Mouse (Mus musculus): ENCODE results near the gene 1700017B05Rik. TPM values are rescaled to one million over a fixed set of nuclear protein-coding genes. Genes with fewer than 3 reads are reported as not detected.

1700017B05Rik gene
- total and polyA plus RNA-seq, 3 experiments = 6.5 to 11.8 (median 8.6) TPM

DNA sequence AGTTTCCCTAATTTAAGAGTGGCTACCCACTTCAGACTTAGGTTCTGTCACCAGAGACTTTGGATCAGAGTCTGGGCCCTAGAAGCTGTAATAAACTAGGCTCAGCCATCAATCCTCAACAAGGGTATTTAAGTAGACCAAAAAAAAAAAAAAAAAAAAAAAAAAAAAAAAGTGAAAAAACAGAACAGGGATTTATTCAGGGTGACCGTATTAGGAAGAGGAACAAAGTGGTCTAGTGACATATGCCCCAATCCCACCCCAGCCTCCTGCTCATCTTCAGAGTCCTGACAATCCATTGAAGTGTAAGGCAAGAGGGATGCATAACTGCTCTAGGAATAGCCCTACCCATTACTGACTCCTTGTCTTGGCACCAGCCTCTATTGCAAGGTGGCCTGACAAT, 40.9 kb upstream of the 1700017B05Rik start:
- H3K4me3 ChIP-seq = no peak overlapping the region
- H3K9ac ChIP-seq (ENCODE audit: low read depth, low read length) = no peak overlapping the region
- H3K36me3 ChIP-seq (ENCODE audit: control insufficient read depth, insufficient read depth, low read length) = no peaks in the 10 kb centered on the region
- DNase-seq = no peak
- no peaks in the 10 kb centered on the region for H3K79me2 ChIP-seq (replicated peaks; ENCODE audit: control insufficient read depth, insufficient read depth, low read length)
- no peaks in the 10 kb centered on the region for H3K27me3 ChIP-seq (ENCODE audit: control insufficient read depth, insufficient read depth, low read length)
- no peak overlapping the region for H3K27ac ChIP-seq
- intact Hi-C loops (cut with DNase I) = no loop called here
- WGBS = 87% methylated on average over 1 of the region's 1 CpGs
- H3K4me1 ChIP-seq (ENCODE audit: control insufficient read depth, insufficient read depth, low read length) = no peaks in the 10 kb centered on the region
- no peak for TF ChIP-seq EP300 (IDR thresholded peaks at IDR 0.05; ENCODE audit: insufficient read depth, low read depth, low read length)
- TF ChIP-seq CTCF (IDR thresholded peaks at IDR 0.05) = no peak

- Histone ChIP-seq H3K36me3 (ENCODE audit: control insufficient read depth, insufficient read depth, low read length) (no peaks in the 10 kb centered on the region), H3K4me1 (ENCODE audit: control insufficient read depth, insufficient read depth, low read length) (no peaks in the 10 kb centered on the region), H3K4me3 (no peak overlapping the region), H3K27ac (no peak overlapping the region), H3K27me3 (ENCODE audit: control insufficient read depth, insufficient read depth, low read length) (no peaks in the 10 kb centered on the region), H3K79me2 (replicated peaks; ENCODE audit: control insufficient read depth, insufficient read depth, low read length) (no peaks in the 10 kb centered on the region), H3K9ac (ENCODE audit: low read depth, low read length) (no peak overlapping the region)
- 84% methylated on average over 2 of the region's 2 CpGs for WGBS
- DNase-seq = no peak
- TF ChIP-seq CTCF (IDR thresholded peaks at IDR 0.05) (no peak), POLR2A (IDR thresholded peaks at IDR 0.05; ENCODE audit: insufficient read depth, low read depth, low read length) (no peak), EP300 (IDR thresholded peaks at IDR 0.05; ENCODE audit: insufficient read depth, low read depth, low read length) (no peak)
- intact Hi-C loops (cut with DNase I) = no loop called here
These were observed 38.4 kb upstream of the 1700017B05Rik start for GRCm38 (mm10) chr9:57300825-57301224.

GRCm38 (mm10) chr9:57299790-57300477, 37.5 kb upstream of the 1700017B05Rik start:
- intact Hi-C loops (cut with DNase I) = no loop called here
- H3K27ac ChIP-seq = no peak overlapping the region
- no peak for DNase-seq
- no peak overlapping the region for H3K4me3 ChIP-seq
- 80% methylated on average over 6 of the region's 6 CpGs for WGBS
- H3K9ac ChIP-seq (ENCODE audit: low read depth, low read length) = no peak overlapping the region
- H3K36me3 ChIP-seq (ENCODE audit: control insufficient read depth, insufficient read depth, low read length) = no peaks in the 10 kb centered on the region
- no peaks in the 10 kb centered on the region for H3K27me3 ChIP-seq (ENCODE audit: control insufficient read depth, insufficient read depth, low read length)
- no peak for TF ChIP-seq CTCF (IDR thresholded peaks at IDR 0.05)
- no peak for TF ChIP-seq POLR2A (IDR thresholded peaks at IDR 0.05; ENCODE audit: insufficient read depth, low read depth, low read length)
- no peak for TF ChIP-seq EP300 (IDR thresholded peaks at IDR 0.05; ENCODE audit: insufficient read depth, low read depth, low read length)
- H3K4me1 ChIP-seq (ENCODE audit: control insufficient read depth, insufficient read depth, low read length) = no peaks in the 10 kb centered on the region
- H3K79me2 ChIP-seq (replicated peaks; ENCODE audit: control insufficient read depth, insufficient read depth, low read length) = no peaks in the 10 kb centered on the region

- WGBS = 96% methylated on average over 2 of the region's 2 CpGs
- intact Hi-C loops (cut with DNase I) = no loop called here
- no peaks in the 10 kb centered on the region for H3K27me3 ChIP-seq (ENCODE audit: control insufficient read depth, insufficient read depth, low read length)
- no peak for DNase-seq
- no peak overlapping the region for H3K4me3 ChIP-seq
- H3K36me3 ChIP-seq (ENCODE audit: control insufficient read depth, insufficient read depth, low read length) = no peaks in the 10 kb centered on the region
- H3K79me2 ChIP-seq (replicated peaks; ENCODE audit: control insufficient read depth, insufficient read depth, low read length) = no peaks in the 10 kb centered on the region
- TF ChIP-seq POLR2A (IDR thresholded peaks at IDR 0.05; ENCODE audit: insufficient read depth, low read depth, low read length) (no peak), CTCF (IDR thresholded peaks at IDR 0.05) (no peak), EP300 (IDR thresholded peaks at IDR 0.05; ENCODE audit: insufficient read depth, low read depth, low read length) (no peak)
- no peaks in the 10 kb centered on the region for H3K4me1 ChIP-seq (ENCODE audit: control insufficient read depth, insufficient read depth, low read length)
- H3K9ac ChIP-seq (ENCODE audit: low read depth, low read length) = no peak overlapping the region
- H3K27ac ChIP-seq = no peak overlapping the region
These were observed 35.5 kb upstream of the 1700017B05Rik start for GRCm38 (mm10) chr9:57297938-57298337.

DNA sequence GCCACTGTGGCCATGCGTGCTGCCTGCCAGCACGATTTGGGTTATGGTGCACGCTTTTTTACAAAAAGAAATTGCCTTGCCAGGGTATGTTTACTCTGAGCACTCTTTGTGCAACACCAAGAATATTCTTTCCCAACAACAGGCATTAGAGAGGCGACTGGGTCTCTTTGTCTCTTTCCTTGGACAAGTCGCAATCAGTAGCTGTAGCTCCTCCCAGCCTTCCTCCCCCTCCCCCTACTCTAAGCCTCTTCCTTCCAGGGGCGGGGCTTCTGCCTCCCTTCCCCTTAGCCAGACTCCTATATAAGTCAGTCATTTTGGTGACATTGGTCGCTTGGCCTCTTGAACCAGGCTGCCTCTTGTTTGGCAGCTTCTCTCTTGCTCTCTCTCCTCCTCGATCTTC, 33.9 kb upstream of the 1700017B05Rik start:
- 69% methylated on average over 8 of the region's 8 CpGs for WGBS
- no peak for DNase-seq
- H3K9ac ChIP-seq (ENCODE audit: low read depth, low read length) = no peak overlapping the region
- TF ChIP-seq POLR2A (IDR thresholded peaks at IDR 0.05; ENCODE audit: insufficient read depth, low read depth, low read length) (no peak), CTCF (IDR thresholded peaks at IDR 0.05) (no peak), EP300 (IDR thresholded peaks at IDR 0.05; ENCODE audit: insufficient read depth, low read depth, low read length) (no peak)
- no peaks in the 10 kb centered on the region for H3K4me1 ChIP-seq (ENCODE audit: control insufficient read depth, insufficient read depth, low read length)
- no peaks in the 10 kb centered on the region for H3K27me3 ChIP-seq (ENCODE audit: control insufficient read depth, insufficient read depth, low read length)
- no peak overlapping the region for H3K27ac ChIP-seq
- H3K36me3 ChIP-seq (ENCODE audit: control insufficient read depth, insufficient read depth, low read length) = no peaks in the 10 kb centered on the region
- no peaks in the 10 kb centered on the region for H3K79me2 ChIP-seq (replicated peaks; ENCODE audit: control insufficient read depth, insufficient read depth, low read length)
- intact Hi-C loops (cut with DNase I) = no loop called here
- no peak overlapping the region for H3K4me3 ChIP-seq

GRCm38 (mm10) chr9:57295666-57296065, 33.3 kb upstream of the 1700017B05Rik start:
- intact Hi-C loops (cut with DNase I) = no loop called here
- WGBS = 59% methylated on average over 3 of the region's 3 CpGs
- no peaks in the 10 kb centered on the region for H3K36me3 ChIP-seq (ENCODE audit: control insufficient read depth, insufficient read depth, low read length)
- H3K27me3 ChIP-seq (ENCODE audit: control insufficient read depth, insufficient read depth, low read length) = no peaks in the 10 kb centered on the region
- DNase-seq = no peak
- H3K4me1 ChIP-seq (ENCODE audit: control insufficient read depth, insufficient read depth, low read length) = no peaks in the 10 kb centered on the region
- TF ChIP-seq CTCF (IDR thresholded peaks at IDR 0.05) (no peak), EP300 (IDR thresholded peaks at IDR 0.05; ENCODE audit: insufficient read depth, low read depth, low read length) (no peak), POLR2A (IDR thresholded peaks at IDR 0.05; ENCODE audit: insufficient read depth, low read depth, low read length) (no peak)
- no peak overlapping the region for H3K9ac ChIP-seq (ENCODE audit: low read depth, low read length)
- H3K27ac ChIP-seq = no peak overlapping the region
- H3K4me3 ChIP-seq = no peak overlapping the region
- H3K79me2 ChIP-seq (replicated peaks; ENCODE audit: control insufficient read depth, insufficient read depth, low read length) = no peaks in the 10 kb centered on the region
